Mouse (Mus musculus) liver, embryonic 14.5 days (tissue): Measurements from ENCODE around the gene Hcn4.

Source experiments
- CTCF ChIP-seq: IDR thresholded peaks from 2 replicates; pipeline ENCODE4 v1.5.1; 2016; ENCODE audit warnings: antibody characterized with exemption, low read depth, control low read depth
- EP300 ChIP-seq: IDR thresholded peaks from 2 replicates; pipeline ENCODE4 v1.6.1; 2016; ENCODE audit warnings: antibody characterized with exemption, low read depth

GRCm38 (mm10) chr9:58817676-58818075 is 5.5 kb upstream of the Hcn4 start:
- TF ChIP-seq EP300 (no peak), CTCF (no peak)
